Mouse (Mus musculus) lung, adult 2 months (tissue): ENCODE measurements at regions not wholly inside any gene's neighbourhood (a gene's known extent, or its start where the extent isn't known, plus 50 kb on each side); places are given as distances from the start of the nearest gene placed in this dataset.

Experiments
- CTCF ChIP-seq: fragments of 200-500 bp; IDR thresholded peaks from 2 replicates; pipeline ENCODE4 v1.5.1; 2011; ENCODE audit warnings: mild to moderate bottlenecking, low read length, control low read depth; ENCODE audit not compliant: insufficient read depth
- POLR2A ChIP-seq: fragments of 200-500 bp; IDR thresholded peaks from 2 replicates; pipeline ENCODE4 v1.6.1; 2011; ENCODE audit warnings: low read depth, mild to moderate bottlenecking, control low read depth, low read length, borderline replicate concordance; ENCODE audit errors: extremely low read depth

GRCm38 (mm10) chr15:5839963-5840362 is 459.6 kb upstream of the Dab2 start:
- TF ChIP-seq CTCF (no peak), POLR2A (no peak)
